Mouse (Mus musculus) retina, adult 2 months (tissue): ENCODE results near the gene Ddit4.

Source experiments
- DNase-seq: peaks from one replicate; pipeline ENCODE4 v3.0.0-alpha.2; 2012; ENCODE audit warnings: low read depth, low spot score

The Ddit4 gene

GRCm38 (mm10) chr10:59918111-59918510, 33.5 kb downstream of the Ddit4 start:
- DNase-seq = no peak

GRCm38 (mm10) chr10:59916649-59917048, 35.0 kb downstream of the Ddit4 start:
- DNase-seq = no peak

- no peak for DNase-seq
Observed at GRCm38 (mm10) chr10:59916159-59916558, 35.5 kb downstream of the Ddit4 start.

GRCm38 (mm10) chr10:59915196-59915962, 36.3 kb downstream of the Ddit4 start:
- no peak for DNase-seq

GRCm38 (mm10) chr10:59911561-59912198, 40.0 kb downstream of the Ddit4 start:
- no peak for DNase-seq

- DNase-seq = no peak
Observed at GRCm38 (mm10) chr10:59911091-59911490, 40.5 kb downstream of the Ddit4 start.

- no peak for DNase-seq
Observed at GRCm38 (mm10) chr10:59909357-59909847, 42.2 kb downstream of the Ddit4 start.

- no peak for DNase-seq
Observed at GRCm38 (mm10) chr10:59908776-59909315, 42.8 kb downstream of the Ddit4 start.

- DNase-seq = no peak
Observed at GRCm38 (mm10) chr10:59907695-59908299, 43.8 kb downstream of the Ddit4 start.

- no peak for DNase-seq
Observed at GRCm38 (mm10) chr10:59907080-59907609, 44.5 kb downstream of the Ddit4 start.

GRCm38 (mm10) chr10:59903170-59903569, 48.5 kb downstream of the Ddit4 start:
- no peak for DNase-seq

- DNase-seq = no peak
Observed at GRCm38 (mm10) chr10:59902606-59902990, 49.0 kb downstream of the Ddit4 start.

GRCm38 (mm10) chr10:59901986-59902605, 49.5 kb downstream of the Ddit4 start:
- no peak for DNase-seq

GRCm38 (mm10) chr10:59901463-59901862, 50.2 kb downstream of the Ddit4 start:
- DNase-seq = no peak

- no peak for DNase-seq
Observed at GRCm38 (mm10) chr10:59900939-59901338, 50.7 kb downstream of the Ddit4 start.

- no peak for DNase-seq
Observed at GRCm38 (mm10) chr10:59900174-59900435, 51.5 kb downstream of the Ddit4 start.
